Mouse (Mus musculus): ENCODE data around the gene Ergic2.
A peak's percentile ranks its signal among the peaks of the same experiment; 100 is the strongest.

Ergic2 gene

DNA sequence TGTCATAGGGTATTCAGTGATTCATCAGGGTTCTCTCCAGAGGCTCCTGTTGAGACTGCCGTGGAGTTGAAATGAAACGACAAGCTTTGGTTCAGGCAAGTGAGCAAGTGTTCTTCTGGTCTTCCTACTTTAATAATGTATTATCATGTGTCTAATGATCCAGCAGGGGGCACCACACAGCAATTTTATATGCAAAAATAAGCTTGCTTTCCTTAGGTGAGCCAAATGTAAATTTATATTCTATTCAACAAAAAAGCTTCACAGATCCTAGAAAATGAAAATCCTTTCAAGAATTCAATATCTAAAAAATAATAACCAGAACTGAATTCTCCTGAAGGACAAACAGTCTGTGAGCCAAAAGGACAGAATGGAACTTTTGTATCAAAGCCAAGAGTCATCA lies 36.5 kb upstream of the Ergic2 start:
- peaks cover 37% of the 10 kb centered on the region for H3K36me3 ChIP-seq (ENCODE audit: insufficient read depth, low read length)
- TF ChIP-seq CTCF (conservative IDR thresholded peaks at IDR 0.05; ENCODE audit: low read length) (peak; percentile 40), NANOG (IDR thresholded peaks at IDR 0.05; ENCODE audit: borderline replicate concordance, low read length) (no peak), POU5F1 (IDR thresholded peaks at IDR 0.05; ENCODE audit: borderline replicate concordance, low read length) (no peak)
- no peaks in the 10 kb centered on the region for H3K27me3 ChIP-seq (ENCODE audit: insufficient read depth, low read length)
- H3K4me1 ChIP-seq (replicated peaks; ENCODE audit: low read depth, low read length) = no peaks in the 10 kb centered on the region
- no peaks in the 10 kb centered on the region for H3K9me3 ChIP-seq (ENCODE audit: low read length)
- H3K4me3 ChIP-seq (replicated peaks; ENCODE audit: low read length) = no peak overlapping the region

GRCm38 (mm10) chr6:148246544-148246943 lies 34.4 kb upstream of the Ergic2 start:
- Histone ChIP-seq H3K9me3 (ENCODE audit: low read length) (no peaks in the 10 kb centered on the region), H3K4me1 (replicated peaks; ENCODE audit: low read depth, low read length) (no peaks in the 10 kb centered on the region), H3K36me3 (ENCODE audit: insufficient read depth, low read length) (peaks cover 44% of the 10 kb centered on the region), H3K4me3 (replicated peaks; ENCODE audit: low read length) (no peak overlapping the region), H3K27me3 (ENCODE audit: insufficient read depth, low read length) (no peaks in the 10 kb centered on the region)
- TF ChIP-seq POU5F1 (IDR thresholded peaks at IDR 0.05; ENCODE audit: borderline replicate concordance, low read length) (no peak), CTCF (conservative IDR thresholded peaks at IDR 0.05; ENCODE audit: low read length) (no peak), NANOG (IDR thresholded peaks at IDR 0.05; ENCODE audit: borderline replicate concordance, low read length) (no peak)

DNA sequence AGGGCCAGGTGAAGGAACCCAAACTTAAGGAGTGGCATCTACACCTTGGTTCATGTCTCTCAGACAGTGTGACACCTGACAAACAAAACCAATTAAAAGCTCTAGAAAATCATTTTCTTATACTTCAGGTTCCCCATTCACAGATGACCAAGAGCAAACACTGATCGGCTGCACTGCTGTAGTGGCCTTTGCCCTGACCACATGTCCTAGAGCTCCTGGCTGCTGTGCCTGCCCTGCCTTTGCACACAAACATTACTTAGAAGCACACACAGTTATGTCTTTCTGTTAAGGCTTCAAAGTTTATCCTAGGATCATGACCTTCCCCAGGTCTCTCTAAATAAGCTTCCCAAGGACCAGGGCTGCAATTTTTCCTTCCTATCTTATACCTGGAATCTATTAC lies 32.7 kb upstream of the Ergic2 start:
- Histone ChIP-seq H3K36me3 (ENCODE audit: insufficient read depth, low read length) (peaks cover 44% of the 10 kb centered on the region), H3K9me3 (ENCODE audit: low read length) (no peaks in the 10 kb centered on the region), H3K4me1 (replicated peaks; ENCODE audit: low read depth, low read length) (no peaks in the 10 kb centered on the region), H3K27me3 (ENCODE audit: insufficient read depth, low read length) (no peaks in the 10 kb centered on the region), H3K4me3 (replicated peaks; ENCODE audit: low read length) (no peak overlapping the region)
- TF ChIP-seq NANOG (IDR thresholded peaks at IDR 0.05; ENCODE audit: borderline replicate concordance, low read length) (no peak), CTCF (conservative IDR thresholded peaks at IDR 0.05; ENCODE audit: low read length) (no peak), POU5F1 (IDR thresholded peaks at IDR 0.05; ENCODE audit: borderline replicate concordance, low read length) (no peak)

GRCm38 (mm10) chr6:148242304-148242703 lies 30.1 kb upstream of the Ergic2 start:
- Histone ChIP-seq H3K27me3 (ENCODE audit: insufficient read depth, low read length) (no peaks in the 10 kb centered on the region), H3K36me3 (ENCODE audit: insufficient read depth, low read length) (peaks cover 42% of the 10 kb centered on the region), H3K9me3 (ENCODE audit: low read length) (no peaks in the 10 kb centered on the region), H3K4me3 (replicated peaks; ENCODE audit: low read length) (no peak overlapping the region), H3K4me1 (replicated peaks; ENCODE audit: low read depth, low read length) (no peaks in the 10 kb centered on the region)
- TF ChIP-seq NANOG (IDR thresholded peaks at IDR 0.05; ENCODE audit: borderline replicate concordance, low read length) = no peak
- no peak for TF ChIP-seq POU5F1 (IDR thresholded peaks at IDR 0.05; ENCODE audit: borderline replicate concordance, low read length)
- TF ChIP-seq CTCF (conservative IDR thresholded peaks at IDR 0.05; ENCODE audit: low read length) = peak; percentile 64

- Histone ChIP-seq H3K9me3 (ENCODE audit: low read length) (no peaks in the 10 kb centered on the region), H3K4me3 (replicated peaks; ENCODE audit: low read length) (no peak overlapping the region), H3K27me3 (ENCODE audit: insufficient read depth, low read length) (no peaks in the 10 kb centered on the region), H3K36me3 (ENCODE audit: insufficient read depth, low read length) (peaks cover 35% of the 10 kb centered on the region), H3K4me1 (replicated peaks; ENCODE audit: low read depth, low read length) (no peaks in the 10 kb centered on the region)
- TF ChIP-seq NANOG (IDR thresholded peaks at IDR 0.05; ENCODE audit: borderline replicate concordance, low read length) = no peak
- no peak for TF ChIP-seq POU5F1 (IDR thresholded peaks at IDR 0.05; ENCODE audit: borderline replicate concordance, low read length)
- no peak for TF ChIP-seq CTCF (conservative IDR thresholded peaks at IDR 0.05; ENCODE audit: low read length)
Observed at GRCm38 (mm10) chr6:148241685-148242084, 29.5 kb upstream of the Ergic2 start.

GRCm38 (mm10) chr6:148239311-148239710 lies 27.1 kb upstream of the Ergic2 start:
- peaks cover 12% of the 10 kb centered on the region for H3K36me3 ChIP-seq (ENCODE audit: insufficient read depth, low read length)
- no peak for TF ChIP-seq NANOG (IDR thresholded peaks at IDR 0.05; ENCODE audit: borderline replicate concordance, low read length)
- no peak for TF ChIP-seq POU5F1 (IDR thresholded peaks at IDR 0.05; ENCODE audit: borderline replicate concordance, low read length)
- no peak for TF ChIP-seq CTCF (conservative IDR thresholded peaks at IDR 0.05; ENCODE audit: low read length)

GRCm38 (mm10) chr6:148237453-148237852 lies 25.3 kb upstream of the Ergic2 start:
- Histone ChIP-seq H3K4me3 (replicated peaks; ENCODE audit: low read length) (no peak overlapping the region), H3K36me3 (ENCODE audit: insufficient read depth, low read length) (no peaks in the 10 kb centered on the region), H3K27me3 (ENCODE audit: insufficient read depth, low read length) (no peaks in the 10 kb centered on the region), H3K4me1 (replicated peaks; ENCODE audit: low read depth, low read length) (no peaks in the 10 kb centered on the region), H3K9me3 (ENCODE audit: low read length) (no peaks in the 10 kb centered on the region)
- no peak for TF ChIP-seq POU5F1 (IDR thresholded peaks at IDR 0.05; ENCODE audit: borderline replicate concordance, low read length)
- TF ChIP-seq CTCF (conservative IDR thresholded peaks at IDR 0.05; ENCODE audit: low read length) = no peak
- no peak for TF ChIP-seq NANOG (IDR thresholded peaks at IDR 0.05; ENCODE audit: borderline replicate concordance, low read length)

More at GRCm38 (mm10) chr6:148239311-148239710, 27.1 kb upstream of the Ergic2 start:
- no peaks in the 10 kb centered on the region for H3K27me3 ChIP-seq (ENCODE audit: insufficient read depth, low read length)
- H3K4me1 ChIP-seq (replicated peaks; ENCODE audit: low read depth, low read length) = no peaks in the 10 kb centered on the region
- H3K9me3 ChIP-seq (ENCODE audit: low read length) = no peaks in the 10 kb centered on the region
- H3K4me3 ChIP-seq (replicated peaks; ENCODE audit: low read length) = no peak overlapping the region

GRCm38 (mm10) chr6:148234105-148234828 lies 22.1 kb upstream of the Ergic2 start:
- no peaks in the 10 kb centered on the region for H3K4me1 ChIP-seq (replicated peaks; ENCODE audit: low read depth, low read length)
- TF ChIP-seq POU5F1 (IDR thresholded peaks at IDR 0.05; ENCODE audit: borderline replicate concordance, low read length) = no peak
- no peak for TF ChIP-seq CTCF (conservative IDR thresholded peaks at IDR 0.05; ENCODE audit: low read length)
- no peak for TF ChIP-seq NANOG (IDR thresholded peaks at IDR 0.05; ENCODE audit: borderline replicate concordance, low read length)
- no peaks in the 10 kb centered on the region for H3K27me3 ChIP-seq (ENCODE audit: insufficient read depth, low read length)
- no peaks in the 10 kb centered on the region for H3K36me3 ChIP-seq (ENCODE audit: insufficient read depth, low read length)
- no peaks in the 10 kb centered on the region for H3K9me3 ChIP-seq (ENCODE audit: low read length)
- no peak overlapping the region for H3K4me3 ChIP-seq (replicated peaks; ENCODE audit: low read length)

DNA sequence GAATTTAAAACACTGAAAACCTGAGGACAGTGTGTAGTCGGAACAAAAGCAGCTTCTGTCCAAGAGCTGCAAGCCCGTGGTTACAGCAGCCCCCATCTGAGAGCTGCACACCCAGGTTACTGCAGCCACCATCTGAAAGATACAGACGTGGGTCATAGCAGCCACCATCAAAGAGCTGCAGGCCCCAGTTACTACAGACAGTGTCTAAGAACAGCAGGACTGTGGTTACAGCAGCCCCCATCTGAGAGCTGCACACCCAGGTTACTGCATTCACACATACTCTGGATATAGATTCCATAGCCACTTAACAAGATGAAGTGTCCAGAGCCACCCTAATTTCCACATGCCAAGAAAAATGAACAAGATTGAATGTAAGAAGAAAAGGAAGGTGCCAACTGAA lies 15.4 kb upstream of the Ergic2 start:
- no peak overlapping the region for H3K4me3 ChIP-seq (replicated peaks; ENCODE audit: low read length)
- no peaks in the 10 kb centered on the region for H3K9me3 ChIP-seq (ENCODE audit: low read length)
- H3K36me3 ChIP-seq (ENCODE audit: insufficient read depth, low read length) = no peaks in the 10 kb centered on the region
- no peak for TF ChIP-seq CTCF (conservative IDR thresholded peaks at IDR 0.05; ENCODE audit: low read length)
- TF ChIP-seq POU5F1 (IDR thresholded peaks at IDR 0.05; ENCODE audit: borderline replicate concordance, low read length) = no peak
- no peak for TF ChIP-seq NANOG (IDR thresholded peaks at IDR 0.05; ENCODE audit: borderline replicate concordance, low read length)
- H3K27me3 ChIP-seq (ENCODE audit: insufficient read depth, low read length) = no peaks in the 10 kb centered on the region
- H3K4me1 ChIP-seq (replicated peaks; ENCODE audit: low read depth, low read length) = no peaks in the 10 kb centered on the region

Measured in E14TG2a.4 (cell line).